Mouse (Mus musculus) heart, adult 2 months (tissue): ENCODE results near the gene Adgra1. TPM values are rescaled to one million over a fixed set of nuclear protein-coding genes. Genes with fewer than 3 reads are reported as not detected.

Experiments
- DNase-seq, 2 experiments: peaks; one replicate each; pipeline ENCODE4 v3.0.0; 2021
- H3K27ac ChIP-seq: fragments of 200-600 bp; 2 replicates; pipeline ENCODE4 v1.8.1; 2022
- H3K27me3 ChIP-seq: fragments of 200-500 bp; 2 replicates; pipeline ENCODE4 v1.6.1; 2012; ENCODE audit warnings: mild to moderate bottlenecking, low read length, inconsistent platforms, mixed read lengths; ENCODE audit not compliant: control insufficient read depth, insufficient read depth
- H3K36me3 ChIP-seq: fragments of 200-500 bp; 2 replicates; pipeline ENCODE4 v1.6.1; 2012; ENCODE audit warnings: low read length, inconsistent platforms; ENCODE audit not compliant: control insufficient read depth, insufficient read depth
- H3K4me1 ChIP-seq: fragments of 200-500 bp; 2 replicates; pipeline ENCODE4 v1.6.1; 2011; ENCODE audit warnings: low read length; ENCODE audit not compliant: control insufficient read depth, insufficient read depth
- H3K4me3 ChIP-seq: fragments of 200-600 bp; 2 replicates; pipeline ENCODE4 v1.8.1; 2022
- H3K79me2 ChIP-seq: fragments of 200-500 bp; replicated peaks from 2 replicates; pipeline ENCODE4 v1.6.1; 2012; ENCODE audit warnings: mild to moderate bottlenecking, inconsistent platforms, low read length, moderate library complexity, mixed read lengths; ENCODE audit not compliant: control insufficient read depth, insufficient read depth
- H3K9ac ChIP-seq: fragments of 200-500 bp; 2 replicates; pipeline ENCODE4 v1.6.1; 2012; ENCODE audit warnings: low read depth, mild to moderate bottlenecking, control low read depth, inconsistent platforms, low read length, mixed read lengths
- CTCF ChIP-seq: fragments of 200-600 bp; IDR thresholded peaks from 2 replicates; pipeline ENCODE4 v1.8.1; 2022; ENCODE audit warnings: antibody characterized with exemption, mild to moderate bottlenecking, moderate library complexity
- EP300 ChIP-seq: fragments of 200-500 bp; IDR thresholded peaks from 2 replicates; pipeline ENCODE4 v1.6.1; 2011; ENCODE audit warnings: low read depth, low read length, control low read depth; ENCODE audit not compliant: insufficient read depth
- POLR2A ChIP-seq: fragments of 200-500 bp; IDR thresholded peaks from 2 replicates; pipeline ENCODE4 v1.6.1; 2011; ENCODE audit warnings: mild to moderate bottlenecking, low read depth, low read length, control low read depth; ENCODE audit not compliant: insufficient read depth
- WGBS: fragments of 180-500 bp; shearing (Covaris S2); methylation state at CpG from one replicate; pipeline ENCODE4 v1.1.7; 2018; 5-methylcytosine and 5-hydroxymethylcytosine counted together
- intact Hi-C: fragments of 180-260 bp; cut with DNase I; formaldehyde crosslinking; loops from one replicate; pipeline ENCODE4 v1.15.1; 2025
- polyA plus RNA-seq: library from polyadenylated mRNA; depleted of rRNA; stranded (reverse); fragments of >200 nt; gene quantifications from 2 replicates; pipeline ENCODE4 v1.2.3, GENCODE M21; 2012; rRNA removed
- total RNA-seq, 2 experiments: library from RNA; stranded (reverse); gene quantifications; 2 replicates each; pipeline ENCODE4 v1.2.3; 2021

The Adgra1 gene
- total and polyA plus RNA-seq, 3 experiments: 0.04 to 0.09 TPM; not detected in 1

GRCm38 (mm10) chr7:139910204-139910835 lies 76.3 kb downstream of the Adgra1 start:
- Histone ChIP-seq H3K4me3 (no peak overlapping the region), H3K9ac (no peak overlapping the region), H3K4me1 (no peaks in the 10 kb centered on the region), H3K27me3 (peaks cover 4% of the 10 kb centered on the region), H3K79me2 (no peaks in the 10 kb centered on the region), H3K27ac (no peak overlapping the region), H3K36me3 (no peaks in the 10 kb centered on the region)
- TF ChIP-seq EP300 (no peak), CTCF (no peak), POLR2A (no peak)
- WGBS: 49% methylated on average over 11 of the region's 11 CpGs
- DNase-seq: no peak
- intact Hi-C loops: no loop called here

- Histone ChIP-seq H3K79me2 (no peaks in the 10 kb centered on the region), H3K36me3 (no peaks in the 10 kb centered on the region), H3K9ac (no peak overlapping the region), H3K27me3 (peaks cover 7% of the 10 kb centered on the region), H3K4me1 (no peaks in the 10 kb centered on the region), H3K27ac (no peak overlapping the region), H3K4me3 (no peak overlapping the region)
- intact Hi-C loops: no loop called here
- 11% methylated on average over 29 of the region's 29 CpGs for WGBS
- TF ChIP-seq POLR2A: no peak
- TF ChIP-seq CTCF: no peak
- TF ChIP-seq EP300: no peak
- no peak for DNase-seq
These were observed 80.4 kb downstream of the Adgra1 start for GRCm38 (mm10) chr7:139914141-139915047.

- Histone ChIP-seq H3K4me3 (no peak overlapping the region), H3K36me3 (no peaks in the 10 kb centered on the region), H3K9ac (no peak overlapping the region), H3K27me3 (peaks cover 7% of the 10 kb centered on the region), H3K27ac (no peak overlapping the region), H3K79me2 (no peaks in the 10 kb centered on the region), H3K4me1 (no peaks in the 10 kb centered on the region)
- no peak for TF ChIP-seq EP300
- no peak for TF ChIP-seq CTCF
- no peak for TF ChIP-seq POLR2A
- WGBS: 7% methylated on average over 14 of the region's 14 CpGs
- intact Hi-C loops: no loop called here
- no peak for DNase-seq
These were observed 81.8 kb downstream of the Adgra1 start for GRCm38 (mm10) chr7:139915646-139916257.

GRCm38 (mm10) chr7:139916345-139916744 lies 82.4 kb downstream of the Adgra1 start:
- DNase-seq: no peak
- WGBS: 2% methylated on average over 1 of the region's 1 CpGs
- Histone ChIP-seq H3K36me3 (no peaks in the 10 kb centered on the region), H3K27me3 (peaks cover 7% of the 10 kb centered on the region), H3K4me1 (no peaks in the 10 kb centered on the region), H3K79me2 (no peaks in the 10 kb centered on the region), H3K9ac (no peak overlapping the region), H3K27ac (no peak overlapping the region), H3K4me3 (no peak overlapping the region)
- intact Hi-C loops: no loop called here
- TF ChIP-seq POLR2A (no peak), CTCF (peak; percentile 33)

- no peaks in the 10 kb centered on the region for H3K79me2 ChIP-seq
- TF ChIP-seq POLR2A (no peak), CTCF (no peak), EP300 (no peak)
- H3K4me1 ChIP-seq: no peaks in the 10 kb centered on the region
- intact Hi-C loops: no loop called here
- DNase-seq: no peak
- H3K9ac ChIP-seq: no peak overlapping the region
- no peak overlapping the region for H3K4me3 ChIP-seq
- 70% methylated on average over 4 of the region's 4 CpGs for WGBS
- H3K27ac ChIP-seq: no peak overlapping the region
- H3K36me3 ChIP-seq: no peaks in the 10 kb centered on the region
- H3K27me3 ChIP-seq: peaks cover 7% of the 10 kb centered on the region
These were observed 84.3 kb downstream of the Adgra1 start for GRCm38 (mm10) chr7:139918262-139918661.

Other genes starting within 250 kb of the Adgra1 start
- gene Cfap46, start 150.4 kb upstream of the Adgra1 start, total RNA-seq: under 1 TPM in 1 of 2 experiments, not detected in 1; 0.08 TPM
- gene Cfap46, start 150.4 kb upstream of the Adgra1 start, polyA plus RNA-seq: 0.06 and 1.00 TPM in 2 replicates
- gene Kndc1, start 60.5 kb downstream of the Adgra1 start, total RNA-seq: not detected
- gene Kndc1, start 60.5 kb downstream of the Adgra1 start, polyA plus RNA-seq: 0.47 TPM in 1 of 2 replicates, not detected in the other
- gene Utf1, start 109.6 kb downstream of the Adgra1 start, total RNA-seq: not detected
- gene Utf1, start 109.6 kb downstream of the Adgra1 start, polyA plus RNA-seq: not detected in 2 replicates
- not detected for gene 6430531B16Rik, start 144.6 kb downstream of the Adgra1 start, total RNA-seq
- gene 6430531B16Rik, start 144.6 kb downstream of the Adgra1 start, polyA plus RNA-seq: 0.25 TPM in 1 of 2 replicates, not detected in the other
- gene Adam8, start 158.4 kb downstream of the Adgra1 start, total RNA-seq: under 1 TPM; 0.26 to 0.73 TPM
- 2.3 and 9.1 TPM in 2 replicates for gene Adam8, start 158.4 kb downstream of the Adgra1 start, polyA plus RNA-seq
- 10 to 100 TPM in 1 of 2 experiments, 1 to 10 TPM in 1; 8.5 to 11.1 TPM for gene Zfp511, start 202.2 kb downstream of the Adgra1 start, total RNA-seq
- 20.8 and 21.2 TPM in 2 replicates for gene Zfp511, start 202.2 kb downstream of the Adgra1 start, polyA plus RNA-seq
- gene Tubgcp2, start 202.5 kb downstream of the Adgra1 start, total RNA-seq: 10 to 100 TPM; 28.4 to 33.5 TPM
- 21.7 and 29.7 TPM in 2 replicates for gene Tubgcp2, start 202.5 kb downstream of the Adgra1 start, polyA plus RNA-seq
- gene Msx3, start 214.9 kb downstream of the Adgra1 start, total RNA-seq: not detected
- not detected in 2 replicates for gene Msx3, start 214.9 kb downstream of the Adgra1 start, polyA plus RNA-seq
- under 1 TPM in 1 of 2 experiments, not detected in 1; 0.23 TPM for gene Caly, start 248.4 kb downstream of the Adgra1 start, total RNA-seq
- 0.10 and 0.53 TPM in 2 replicates for gene Caly, start 248.4 kb downstream of the Adgra1 start, polyA plus RNA-seq